Mouse (Mus musculus) left cerebral cortex, adult 11 months (tissue): ENCODE measurements at regions not wholly inside any gene's neighbourhood (a gene's known extent, or its start where the extent isn't known, plus 50 kb on each side); places are given as distances from the start of the nearest gene placed in this dataset.

ENCODE experiments used
- DNase-seq: peaks from one replicate; pipeline ENCODE4 v3.0.0; 2022; ENCODE audit warnings: low spot score

DNA sequence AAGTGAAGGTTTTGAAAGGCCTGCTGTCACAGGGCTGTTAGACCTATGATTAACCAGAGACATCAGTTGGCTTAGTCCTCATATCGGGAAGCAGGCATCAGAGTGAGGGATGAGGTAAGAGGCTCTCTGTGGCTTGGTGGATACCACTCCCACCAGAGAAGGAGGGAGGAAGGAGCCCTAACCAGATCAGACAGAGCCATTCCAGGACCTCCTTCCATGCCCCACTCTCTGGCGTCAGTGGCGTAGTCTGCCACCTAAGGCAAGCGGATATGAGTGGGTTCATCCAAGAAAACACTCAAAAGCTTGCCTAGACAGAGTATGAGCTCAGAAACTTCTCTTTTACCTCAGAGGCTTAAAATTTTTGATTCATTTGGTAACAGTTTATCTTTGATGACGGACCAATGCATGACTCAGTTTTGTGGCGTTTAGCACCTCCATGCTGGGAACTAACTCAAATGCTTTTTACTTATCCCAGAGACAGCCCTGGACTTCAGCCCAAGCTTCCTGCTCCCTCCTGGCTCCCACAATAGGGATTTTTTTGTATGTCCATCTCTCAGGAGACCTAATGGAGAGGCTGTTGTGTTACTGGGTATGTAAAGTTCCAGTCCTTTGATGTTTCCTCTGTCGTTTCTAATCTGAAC lies 367.5 kb upstream of the Rasgrp1 start:
- no peak for DNase-seq

DNA sequence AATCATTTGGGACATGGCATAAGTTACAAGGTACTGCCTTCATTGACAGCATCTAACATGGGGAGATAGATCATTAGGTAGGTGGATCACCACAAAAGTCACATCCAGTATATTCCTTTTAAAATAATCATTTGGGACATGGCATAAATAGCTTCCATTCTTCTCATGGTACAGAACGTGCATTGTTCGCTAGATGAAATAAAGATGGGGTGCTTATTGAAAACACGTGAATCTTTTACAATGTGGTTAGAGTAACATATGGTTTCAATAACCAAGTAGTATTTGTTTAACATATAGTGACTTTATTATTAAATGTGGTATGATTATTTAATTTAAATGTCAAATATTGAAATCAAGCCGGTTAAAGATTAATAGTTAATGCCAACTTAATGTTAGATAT lies 381.3 kb upstream of the Rasgrp1 start:
- DNase-seq: no peak

DNA sequence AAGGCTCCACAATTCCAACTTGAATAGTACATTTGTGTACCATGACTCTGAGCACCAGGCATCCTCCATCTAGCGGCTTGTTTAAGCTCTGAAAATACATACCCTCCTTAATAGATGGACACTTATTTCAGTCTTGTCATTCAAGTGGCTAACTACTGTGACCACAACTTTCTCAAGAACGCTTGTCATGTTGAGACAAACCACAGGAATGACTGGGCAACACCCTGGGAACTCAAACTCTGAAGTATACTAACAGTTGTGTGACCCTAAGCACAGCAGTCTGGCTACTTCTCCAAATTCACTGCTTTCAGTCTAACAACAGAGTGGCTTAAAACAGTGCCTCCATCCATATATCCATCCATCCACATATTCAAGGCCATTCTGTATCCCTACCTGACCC lies 380.4 kb upstream of the Thbs1 start:
- DNase-seq: no peak

DNA sequence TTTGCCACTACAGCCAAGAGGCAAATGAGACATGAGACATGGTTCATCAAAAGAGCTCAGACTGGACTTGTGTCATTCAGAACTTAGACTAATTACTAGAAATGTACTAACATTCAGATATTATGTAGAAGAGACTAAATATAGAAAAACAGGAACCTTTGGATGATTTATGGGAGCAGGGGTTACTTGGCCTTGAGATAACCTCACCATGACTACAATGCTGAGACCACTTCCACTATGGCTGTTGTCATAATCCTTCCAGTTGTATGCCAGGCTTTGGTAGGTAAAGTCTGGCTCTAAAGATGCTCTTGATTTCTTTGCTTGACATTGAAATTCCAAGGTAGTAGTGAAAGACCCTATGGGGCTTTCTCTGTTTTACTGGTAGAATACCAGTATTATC lies 369.3 kb upstream of the Thbs1 start:
- DNase-seq: no peak

DNA sequence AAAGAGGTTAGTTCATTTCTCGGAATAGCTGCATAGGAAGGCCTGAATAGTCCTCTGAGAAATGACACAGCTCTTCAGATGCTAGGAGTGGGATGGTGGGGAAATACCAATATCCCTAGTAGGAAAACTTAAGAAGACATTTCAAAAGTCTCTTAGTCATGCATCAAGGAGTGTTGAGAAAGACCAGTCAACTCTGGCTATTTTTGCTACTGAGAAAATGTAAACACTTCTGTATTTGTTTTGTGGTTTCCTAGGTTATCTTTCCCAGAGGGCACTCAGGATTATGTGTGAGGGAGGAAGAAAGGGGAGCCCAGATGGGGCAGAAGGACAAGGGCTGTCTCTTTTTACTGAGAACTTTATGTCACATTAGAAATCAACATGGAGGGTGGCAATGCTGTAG lies 367.8 kb upstream of the Thbs1 start:
- DNase-seq: no peak

GRCm38 (mm10) chr2:117745767-117746166 lies 365.9 kb upstream of the Thbs1 start:
- no peak for DNase-seq

GRCm38 (mm10) chr2:117747136-117747535 lies 364.5 kb upstream of the Thbs1 start:
- no peak for DNase-seq

DNA sequence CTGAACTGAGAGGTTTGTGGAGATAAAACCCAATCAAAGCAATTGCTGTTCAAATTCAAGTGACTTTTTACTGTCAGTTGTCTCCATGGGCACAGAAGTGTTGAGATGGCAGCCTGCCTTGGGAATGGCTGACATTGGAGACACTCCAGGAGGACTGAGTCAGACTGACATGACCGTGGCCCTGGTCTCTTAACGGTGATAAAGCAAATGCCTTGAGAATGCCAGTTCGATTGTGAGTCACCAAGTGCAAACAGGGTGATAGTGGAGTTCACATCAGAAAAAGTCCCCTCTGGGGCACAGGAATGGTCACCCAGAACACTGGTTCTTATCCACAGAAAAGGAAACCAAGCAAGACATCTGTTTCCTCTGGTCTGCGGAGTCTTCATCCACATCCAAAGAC lies 362.8 kb upstream of the Thbs1 start:
- DNase-seq: no peak

- no peak for DNase-seq
Observed at GRCm38 (mm10) chr2:117759491-117760013, 352.1 kb upstream of the Thbs1 start.

- no peak for DNase-seq
Observed at GRCm38 (mm10) chr2:117763631-117764030, 348.0 kb upstream of the Thbs1 start.

DNA sequence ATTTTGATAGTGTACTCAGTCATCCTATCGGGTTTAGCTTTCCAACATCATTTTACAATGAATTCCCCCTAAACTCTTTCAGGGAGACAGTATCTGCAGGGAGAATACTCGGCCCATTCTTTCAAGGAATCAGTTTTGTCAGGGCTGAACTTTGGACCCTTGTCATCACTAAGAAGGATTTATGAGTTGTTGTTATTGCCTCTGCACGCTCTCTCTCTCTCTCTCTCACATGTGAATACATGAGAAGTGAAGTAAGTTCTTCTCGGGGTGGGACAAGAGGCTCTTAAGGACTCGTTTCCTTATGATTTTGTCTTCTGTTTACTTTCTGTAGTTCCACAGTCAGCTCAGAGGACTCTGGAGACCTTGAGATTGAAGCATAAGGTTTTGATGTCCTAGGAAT lies 346.1 kb upstream of the Thbs1 start:
- no peak for DNase-seq

DNA sequence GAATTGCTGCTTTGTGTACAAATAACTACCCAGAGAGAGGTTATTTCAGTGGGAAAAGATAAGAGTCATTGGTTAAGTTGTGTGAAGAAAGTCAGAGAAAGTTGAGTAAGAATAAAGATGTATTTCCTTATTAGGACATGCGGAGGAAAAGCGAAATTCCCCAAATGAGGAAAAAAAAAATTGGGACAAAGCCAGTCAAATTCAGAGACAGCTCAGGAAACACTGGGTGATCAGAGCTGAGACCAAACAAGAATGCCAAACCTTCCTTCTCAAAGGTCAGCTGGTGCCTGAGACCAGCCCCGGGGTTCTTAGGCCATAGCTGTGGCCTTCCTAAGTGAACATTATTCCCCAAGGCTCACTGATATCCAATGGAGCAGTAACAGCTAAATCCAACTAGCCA lies 345.2 kb upstream of the Thbs1 start:
- no peak for DNase-seq

- DNase-seq: no peak
Observed at GRCm38 (mm10) chr2:117769402-117770114, 342.1 kb upstream of the Thbs1 start.

- DNase-seq: no peak
Observed at GRCm38 (mm10) chr2:117770115-117770485, 341.6 kb upstream of the Thbs1 start.

DNA sequence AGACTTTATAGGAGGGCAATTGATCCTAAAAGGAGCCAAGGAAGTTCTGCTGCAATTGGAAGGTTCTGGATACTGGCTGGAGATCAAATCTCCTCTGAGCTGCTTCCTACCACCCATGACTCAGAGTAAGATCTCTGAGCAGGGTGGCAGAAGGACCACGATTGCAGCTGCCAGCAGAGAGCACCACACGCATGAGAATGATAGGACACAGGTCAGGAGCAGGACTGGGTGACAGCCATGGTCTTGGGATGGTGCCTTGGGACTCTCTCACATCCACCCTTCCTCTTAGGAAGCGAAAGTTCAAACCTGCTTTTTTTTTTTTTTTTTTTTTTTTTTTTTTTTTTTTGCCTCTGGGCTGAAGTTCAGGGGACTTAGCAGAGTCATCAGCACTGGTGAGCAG lies 331.4 kb upstream of the Thbs1 start:
- DNase-seq: no peak

GRCm38 (mm10) chr2:117780816-117781215 lies 330.9 kb upstream of the Thbs1 start:
- DNase-seq: no peak

DNA sequence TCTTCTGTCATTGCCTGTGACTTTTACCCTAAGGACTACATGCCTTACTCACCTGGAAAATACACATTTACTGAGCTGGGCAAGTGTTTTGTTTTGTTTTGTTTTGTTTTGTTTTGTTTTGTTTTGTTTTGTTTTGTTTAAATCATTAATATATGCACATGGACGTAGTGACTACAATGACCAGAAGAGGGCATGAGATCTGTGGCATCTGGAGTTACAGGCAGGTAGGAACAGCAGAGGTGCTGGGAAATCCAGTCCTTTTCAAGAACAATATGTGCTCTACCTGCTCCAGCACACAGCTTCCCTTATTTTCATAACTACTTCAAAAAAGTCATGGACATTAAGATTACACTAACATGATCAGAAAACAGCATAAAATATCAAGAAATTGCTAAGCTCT lies 324.4 kb upstream of the Thbs1 start:
- no peak for DNase-seq

DNA sequence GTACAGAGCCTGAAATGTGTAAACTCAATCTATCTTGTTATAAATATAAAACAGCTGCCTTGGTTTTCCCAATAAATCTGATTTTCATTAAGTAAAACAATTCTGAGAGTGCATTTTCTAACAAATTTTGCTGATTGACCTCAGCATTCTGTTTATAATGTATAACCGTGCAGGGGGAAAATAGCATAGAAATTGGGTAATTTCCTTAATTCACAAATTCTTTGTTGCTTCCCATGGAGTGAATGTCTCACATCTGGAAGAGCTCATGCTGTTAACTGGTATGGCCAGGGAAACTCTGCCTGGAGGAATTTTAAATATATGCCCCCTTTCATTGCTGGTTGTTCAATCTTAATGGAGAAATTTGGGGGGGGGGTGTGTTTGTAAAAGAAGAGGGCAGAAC lies 317.4 kb upstream of the Thbs1 start:
- no peak for DNase-seq

- no peak for DNase-seq
Observed at GRCm38 (mm10) chr2:117801946-117802600, 309.6 kb upstream of the Thbs1 start.

GRCm38 (mm10) chr2:117802686-117803085 lies 309.0 kb upstream of the Thbs1 start:
- no peak for DNase-seq

- DNase-seq: no peak
Observed at GRCm38 (mm10) chr2:117804686-117805085, 307.0 kb upstream of the Thbs1 start.

DNA sequence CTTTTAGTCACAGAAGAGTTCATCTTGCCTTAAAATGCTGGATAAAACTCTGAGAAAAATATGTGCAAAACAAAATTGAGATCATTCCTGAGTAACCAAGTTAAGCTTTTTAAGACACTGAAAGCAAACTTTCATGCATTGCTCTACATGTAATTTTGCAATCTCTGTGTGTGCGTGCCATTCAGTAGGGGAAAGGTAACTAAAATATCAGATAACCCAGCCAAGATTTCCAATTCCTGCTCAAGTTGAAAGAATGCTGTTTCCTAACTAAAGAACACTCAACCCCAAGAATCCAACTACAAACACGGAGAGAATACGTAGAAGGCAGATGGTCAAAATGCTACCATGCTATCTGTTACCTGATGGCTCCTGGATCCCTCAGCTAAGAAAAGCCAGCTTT lies 304.6 kb upstream of the Thbs1 start:
- DNase-seq: no peak

DNA sequence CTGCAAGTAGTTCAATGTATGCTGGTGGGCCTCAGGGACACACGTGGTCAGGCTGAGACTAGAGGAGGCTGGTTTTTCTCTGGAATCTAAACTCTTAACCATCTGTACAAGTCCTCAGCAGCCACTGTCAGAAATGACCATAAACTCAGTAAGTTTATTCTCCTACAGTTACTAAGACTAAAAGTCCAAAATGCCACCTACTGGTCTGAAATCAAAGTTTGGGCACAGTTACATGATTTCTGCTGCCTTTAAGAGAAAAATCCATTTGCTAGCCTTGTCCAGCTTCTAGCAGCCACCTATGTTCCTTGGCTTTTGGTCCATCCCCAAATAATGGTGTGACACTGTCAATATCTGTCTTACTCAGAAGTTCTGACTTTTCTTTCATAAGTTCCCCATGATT lies 300.2 kb upstream of the Thbs1 start:
- no peak for DNase-seq
